Mouse (Mus musculus) forebrain, embryonic 14.5 days (tissue): ENCODE measurements around the gene Vmn2r39. TPM values are rescaled to one million over a fixed set of nuclear protein-coding genes. Genes with fewer than 3 reads are reported as not detected.
"Not testable (repeated sequence)": the region's sequence is repeated elsewhere in the genome, so short reads cannot be mapped to it uniquely, and the experiment has no call there.

Experiments used
- ATAC-seq: fragments of 200-750 bp; cut with Nextera tagmentation; 2 replicates; pipeline ENCODE4 v1.8.0; 2017; ENCODE audit warnings: mild to moderate bottlenecking, moderate library complexity
- DNase-seq: peaks from one replicate; pipeline ENCODE4 v3.0.0-alpha.2; 2015; ENCODE audit warnings: low spot score
- H3K27ac ChIP-seq: fragments of 300-500 bp; sonication (generic); 2 replicates; pipeline ENCODE4 v1.5.1; 2014; ENCODE audit warnings: low read depth, mild to moderate bottlenecking, control low read depth, low read length, moderate library complexity
- H3K27me3 ChIP-seq: fragments of 300-500 bp; sonication (generic); replicated peaks from 2 replicates; pipeline ENCODE4 v1.6.1; 2014; ENCODE audit warnings: low read length, control low read depth, mixed read lengths; ENCODE audit not compliant: control insufficient read depth, insufficient read depth
- H3K36me3 ChIP-seq: fragments of 300-500 bp; sonication (generic); 2 replicates; pipeline ENCODE4 v1.6.1; 2014; ENCODE audit warnings: low read length, control low read depth; ENCODE audit not compliant: control insufficient read depth, insufficient read depth
- H3K4me1 ChIP-seq: fragments of 300-500 bp; sonication (generic); 2 replicates; pipeline ENCODE4 v1.6.1; 2014; ENCODE audit warnings: antibody characterized with exemption, low read length, control low read depth; ENCODE audit not compliant: control insufficient read depth, insufficient read depth
- H3K4me2 ChIP-seq: fragments of 300-500 bp; sonication (generic); 2 replicates; pipeline ENCODE4 v1.6.1; 2014; ENCODE audit warnings: mild to moderate bottlenecking, control low read depth, low read length
- H3K4me3 ChIP-seq: fragments of 300-500 bp; sonication (generic); 2 replicates; pipeline ENCODE4 v1.5.1; 2014; ENCODE audit warnings: low read depth, low read length, control low read depth
- H3K9ac ChIP-seq: fragments of 300-500 bp; sonication (generic); 2 replicates; pipeline ENCODE4 v1.6.1; 2014; ENCODE audit warnings: mild to moderate bottlenecking, low read length, control low read depth, moderate library complexity
- H3K9me3 ChIP-seq: fragments of 300-500 bp; sonication (generic); replicated peaks from 2 replicates; pipeline ENCODE4 v1.6.1; 2016; ENCODE audit warnings: low read length, control low read depth, mixed read lengths; ENCODE audit not compliant: control insufficient read depth
- WGBS: fragments of 180-500 bp; shearing (Covaris S2); extraction: QIAGEN DNeasy Blood & Tissue Kit; methylation state at CpG from one replicate; pipeline ENCODE4 v1.1.7; 2014; 5-methylcytosine and 5-hydroxymethylcytosine counted together
- polyA plus RNA-seq: library from polyadenylated mRNA; unstranded; fragments of >200 nt; fragmentation: Nextera tagmentation; extraction: Ambion mirVana; gene quantifications from 2 replicates; pipeline ENCODE4 v1.2.1, GENCODE M21; 2014

Vmn2r39 gene
- polyA plus RNA-seq = not detected in 2 replicates

- not testable (repeated sequence) for DNase-seq, H3K4me2 ChIP-seq, H3K27ac ChIP-seq, H3K36me3 ChIP-seq, H3K27me3 ChIP-seq, H3K9me3 ChIP-seq, H3K4me3 ChIP-seq, H3K4me1 ChIP-seq, ATAC-seq, H3K9ac ChIP-seq
Measured at GRCm38 (mm10) chr7:9030698-9031097, at the start of gene Vmn2r39. Gene Vmn2r39, minus strand, starts transcription at chr7:9030798.

GRCm38 (mm10) chr7:9065353-9065752, 34.8 kb upstream of the Vmn2r39 start:
- H3K9ac ChIP-seq, H3K27me3 ChIP-seq, H3K4me2 ChIP-seq, DNase-seq, H3K36me3 ChIP-seq, H3K4me3 ChIP-seq, H3K9me3 ChIP-seq, H3K27ac ChIP-seq, ATAC-seq, H3K4me1 ChIP-seq: not testable (repeated sequence)
- WGBS = 77% methylated on average over 4 of the region's 4 CpGs

Other genes starting within 250 kb of the Vmn2r39 start
- gene Vmn2r40, start 99.4 kb downstream of the Vmn2r39 start, polyA plus RNA-seq = not detected in 2 replicates
- not detected in 2 replicates for gene Vmn2r38, start 67.1 kb upstream of the Vmn2r39 start, polyA plus RNA-seq
- gene Vmn2r37, start 192.9 kb upstream of the Vmn2r39 start, polyA plus RNA-seq = not detected in 2 replicates